Mouse (Mus musculus): Measurements from ENCODE around the gene Gfpt2.

DNA sequence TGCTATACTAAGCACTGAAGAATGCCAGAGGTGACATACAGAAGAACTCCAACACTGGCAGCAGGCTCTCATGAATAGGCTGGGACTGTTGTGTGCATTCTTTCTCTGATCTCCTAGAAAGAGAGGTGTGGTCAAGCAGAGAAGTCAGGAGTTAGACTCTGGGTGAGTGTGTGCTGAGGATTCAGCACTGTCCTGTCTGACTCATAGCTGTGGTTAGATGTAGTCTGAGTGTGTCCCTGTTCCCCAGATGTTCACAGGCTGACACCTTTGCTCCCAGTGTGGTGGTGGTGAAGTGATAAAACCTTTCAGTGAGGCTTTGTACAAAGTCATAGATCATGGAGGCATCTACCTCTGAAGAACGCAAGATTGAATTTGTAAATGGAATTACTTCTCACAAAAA is 47.2 kb upstream of the Gfpt2 start:
- TF ChIP-seq CTCF (IDR thresholded peaks at IDR 0.05; ENCODE audit: borderline replicate concordance, extremely low read depth, insufficient read depth, insufficient read length) (no peak), POLR2A (IDR thresholded peaks at IDR 0.05; ENCODE audit: borderline replicate concordance, extremely low read depth, insufficient read depth, insufficient read length, poor library complexity, severe bottlenecking) (no peak)
